Mouse (Mus musculus) macrophage (primary cell): ENCODE measurements around the gene Ager. TPM values are rescaled to one million over a fixed set of nuclear protein-coding genes. Genes with fewer than 3 reads are reported as not detected.

Experiments used
- H3K27ac ChIP-seq: fragments of 350-480 bp; formaldehyde crosslinking; 2 replicates; pipeline ENCODE4 v1.9.0; 2021
- H3K36me3 ChIP-seq: fragments of 350-480 bp; formaldehyde crosslinking; 2 replicates; pipeline ENCODE4 v1.9.0; 2021; ENCODE audit errors: inconsistent target
- H3K4me3 ChIP-seq: fragments of 350-480 bp; formaldehyde crosslinking; 2 replicates; pipeline ENCODE4 v1.9.0; 2021; ENCODE audit errors: inconsistent target
- H3K79me2 ChIP-seq: fragments of 350-480 bp; formaldehyde crosslinking; 2 replicates; pipeline ENCODE4 v1.9.0; 2021; ENCODE audit errors: inconsistent target
- WGBS: methylation state at CpG from one replicate; pipeline ENCODE4 v1.1.7; 2026; ENCODE audit warnings: inconsistent platforms; ENCODE audit not compliant: missing documents; 5-methylcytosine and 5-hydroxymethylcytosine counted together
- polyA plus RNA-seq: library from polyadenylated mRNA; stranded (reverse); fragments of 250-400 nt; gene quantifications from 3 replicates; pipeline ENCODE4 v1.2.4, GENCODE M21; 2018; ENCODE audit warnings: inconsistent platforms

Ager gene
- polyA plus RNA-seq, 1 experiment from 2014 or later: 0.27 TPM

DNA sequence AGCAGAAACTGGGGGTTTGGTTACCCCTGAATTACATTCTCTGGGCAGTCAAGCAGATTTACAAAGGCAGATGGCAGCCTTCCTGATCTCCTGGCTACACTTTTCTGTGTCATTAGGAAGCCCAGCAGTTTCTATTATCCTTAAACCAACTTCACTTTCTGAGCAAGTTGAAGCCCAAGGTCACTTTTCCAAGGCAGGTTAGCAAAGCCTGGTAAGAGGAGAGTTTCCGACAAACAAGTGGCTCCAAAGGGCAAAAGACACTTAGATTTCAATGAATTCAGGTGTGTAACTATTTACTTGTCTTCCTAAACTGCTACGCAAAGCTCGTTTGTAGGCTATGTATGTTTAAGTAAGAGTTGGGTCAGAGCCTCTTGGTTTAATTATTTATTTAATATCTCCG, 45.7 kb downstream of the Ager start:
- Histone ChIP-seq H3K36me3 (no peaks in the 10 kb centered on the region), H3K4me3 (no peak overlapping the region), H3K27ac (peak overlapping the region; percentile 90), H3K79me2 (peaks cover 29% of the 10 kb centered on the region)
- WGBS: 95% methylated on average over 4 of the region's 4 CpGs

DNA sequence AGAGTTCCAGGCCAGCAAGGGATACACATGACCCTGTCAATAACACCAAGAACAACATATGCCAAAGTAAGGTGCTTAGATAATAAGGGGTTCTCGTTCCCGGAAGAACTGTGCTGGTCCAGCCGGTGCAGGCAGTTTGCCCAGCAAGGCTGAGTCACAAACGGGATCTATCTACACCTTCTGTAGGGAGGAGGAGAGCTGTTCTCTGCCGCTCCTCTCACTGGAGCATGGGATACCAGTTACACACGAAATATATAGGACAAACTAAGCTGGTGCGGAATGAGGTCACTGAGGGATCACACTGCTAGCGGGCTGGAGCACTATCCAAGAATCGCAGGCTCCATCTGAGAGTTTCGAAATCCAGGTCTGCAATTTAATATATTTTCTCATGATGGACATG, 46.3 kb downstream of the Ager start:
- Histone ChIP-seq H3K79me2 (peaks cover 34% of the 10 kb centered on the region), H3K4me3 (no peak overlapping the region), H3K27ac (no peak overlapping the region), H3K36me3 (no peaks in the 10 kb centered on the region)
- 85% methylated on average over 10 of the region's 10 CpGs for WGBS

DNA sequence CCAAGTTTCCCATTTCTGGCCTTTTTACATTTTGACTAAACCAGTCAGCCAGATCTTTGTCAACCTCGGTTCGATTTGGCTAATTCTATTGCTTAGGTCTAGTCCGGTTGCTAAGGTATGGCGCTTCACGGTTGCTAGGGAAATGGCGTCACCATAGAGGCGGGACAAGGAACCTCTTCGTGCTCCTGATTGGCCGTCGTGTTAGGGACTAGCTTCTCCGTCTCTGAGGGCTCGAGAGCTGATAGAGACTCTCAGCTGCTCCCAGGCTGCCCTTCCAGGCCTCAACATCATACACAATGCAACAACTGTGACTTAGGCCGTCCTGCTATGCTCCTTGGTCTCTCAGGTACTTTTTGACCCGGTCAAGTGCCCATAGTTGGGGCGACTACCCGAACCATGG, 46.9 kb downstream of the Ager start, which contains the start of gene Fkbpl:
TSS of gene Fkbpl (plus strand) at position 157 of the 400 bp plus-strand sequence.
- Histone ChIP-seq H3K79me2 (peaks cover 35% of the 10 kb centered on the region), H3K27ac (peak within 1 kb of the TSS; percentile 63), H3K36me3 (no peaks in the 10 kb centered on the region; the same call in 1 of the 2 replicates), H3K4me3 (peak within 1 kb of the TSS; percentile 71)
- WGBS: 1% methylated on average over 16 of the region's 16 CpGs

DNA sequence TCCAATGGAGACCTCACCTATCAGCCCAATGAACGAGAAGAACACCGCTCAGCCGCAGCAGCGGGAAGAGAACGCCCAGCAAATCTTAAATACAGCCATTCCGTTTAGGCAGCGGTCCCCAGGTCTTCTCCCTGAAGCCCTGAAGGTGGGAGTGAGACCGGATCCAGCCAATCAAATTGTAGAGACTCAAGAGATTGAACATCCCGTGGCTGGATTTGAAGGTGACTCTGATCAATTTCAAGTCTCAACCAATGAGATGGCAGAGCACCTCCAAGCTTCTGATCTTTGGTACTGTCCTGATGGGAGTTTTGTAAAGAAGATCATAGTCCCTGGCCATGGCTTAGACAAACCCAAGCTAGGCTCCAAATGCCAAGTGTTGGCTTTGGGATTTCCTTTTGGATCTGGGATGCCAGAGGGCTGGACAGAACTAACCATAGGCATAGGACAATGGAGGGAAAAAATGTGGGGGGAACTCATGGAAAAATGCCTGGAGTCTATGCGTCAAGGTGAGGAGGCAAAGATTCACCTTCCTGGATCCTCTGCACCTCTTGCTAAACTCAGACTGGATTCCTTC, 47.7 kb downstream of the Ager start:
- peak overlapping the region; percentile 71 for H3K4me3 ChIP-seq
- peaks cover 5% of the 10 kb centered on the region; the same call in 1 of the 2 replicates for H3K36me3 ChIP-seq
- peak overlapping the region; percentile 63 for H3K27ac ChIP-seq
- H3K79me2 ChIP-seq: peaks cover 35% of the 10 kb centered on the region
- WGBS: 65% methylated on average over 10 of the region's 10 CpGs

DNA sequence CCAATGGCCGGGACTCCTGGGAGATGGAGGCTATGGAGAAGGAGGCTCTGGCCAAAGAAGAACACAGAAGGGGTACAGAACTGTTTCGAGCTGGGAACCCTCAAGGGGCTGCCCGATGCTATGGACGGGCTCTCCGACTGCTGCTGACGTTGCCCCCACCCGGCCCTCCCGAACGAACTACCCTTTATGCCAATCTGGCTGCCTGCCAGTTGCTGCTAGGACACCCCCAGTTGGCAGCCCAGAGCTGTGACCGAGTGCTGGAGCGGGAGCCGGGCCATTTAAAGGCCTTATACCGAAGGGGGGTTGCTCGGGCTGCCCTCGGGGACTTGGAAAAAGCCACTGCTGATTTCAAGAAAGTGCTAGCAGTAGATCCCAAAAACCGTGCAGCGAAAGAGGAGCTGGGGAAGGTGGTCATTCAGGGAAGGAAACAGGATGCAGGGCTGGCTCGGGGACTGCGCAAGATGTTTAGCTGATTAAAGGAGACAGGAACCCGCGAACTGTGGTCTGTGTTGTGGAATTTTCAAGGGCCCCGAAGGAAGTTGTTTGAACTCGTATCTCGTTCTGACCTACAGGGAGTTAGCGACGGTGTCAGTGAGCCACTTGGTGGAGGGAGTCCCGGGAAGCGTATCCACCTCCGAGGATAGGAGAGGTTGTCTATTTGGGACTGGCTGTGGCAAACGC, 48.3 kb downstream of the Ager start:
- Histone ChIP-seq H3K36me3 (peaks cover 12% of the 10 kb centered on the region; the same call in 1 of the 2 replicates), H3K27ac (no peak overlapping the region), H3K4me3 (no peak overlapping the region), H3K79me2 (peaks cover 35% of the 10 kb centered on the region)
- 39% methylated on average over 27 of the region's 30 CpGs for WGBS

DNA sequence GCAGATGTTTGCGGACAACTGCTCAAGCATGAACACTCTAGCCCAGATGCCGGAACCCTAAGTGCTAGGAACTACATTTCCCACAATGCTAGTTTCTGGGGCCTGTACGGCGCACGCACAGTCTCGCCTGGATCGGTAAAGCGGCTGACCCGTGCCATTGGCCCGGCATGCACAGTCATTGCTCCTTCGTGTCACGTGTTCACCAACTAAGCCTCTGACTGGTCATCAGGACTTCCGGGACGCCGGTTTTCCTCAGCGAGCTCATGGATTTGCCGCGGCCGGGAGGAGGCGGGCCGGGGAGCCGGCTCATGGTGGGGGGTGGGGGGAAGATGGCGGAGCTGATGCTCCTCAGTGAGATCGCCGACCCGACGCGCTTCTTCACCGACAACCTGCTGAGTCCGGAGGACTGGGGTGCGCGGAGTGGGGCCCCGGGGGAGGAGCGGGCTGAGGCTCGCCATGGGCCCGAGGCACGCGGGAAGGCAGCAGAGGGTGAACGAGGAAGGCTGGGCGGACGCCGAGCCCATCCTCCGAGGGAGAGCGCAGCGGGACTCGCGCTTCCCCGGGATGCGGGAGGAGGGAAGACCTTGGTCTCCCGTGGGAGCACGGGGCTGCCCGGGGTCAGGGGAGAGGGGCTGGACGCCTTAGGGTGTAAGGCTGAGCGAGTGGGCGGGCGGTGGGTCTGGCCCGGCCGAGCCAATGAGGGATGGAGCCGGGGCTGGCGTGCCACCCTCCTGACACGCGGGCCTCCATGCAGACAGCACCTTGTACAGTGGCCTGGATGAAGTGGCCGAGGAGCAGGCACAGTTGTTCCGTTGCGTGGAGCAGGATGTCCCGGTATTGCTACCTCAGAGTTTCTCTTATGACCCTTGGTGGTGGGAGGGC, 49.5 kb downstream of the Ager start, which contains the start of gene Atf6b:
TSS of gene Atf6b (plus strand) at position 241 of the 882 bp plus-strand sequence.
- H3K4me3 ChIP-seq: peak within 1 kb of the TSS; percentile 38
- 1% methylated on average over 59 of the region's 66 CpGs for WGBS
- no peak within 1 kb of the TSS for H3K27ac ChIP-seq
- peaks cover 35% of the 10 kb centered on the region for H3K79me2 ChIP-seq
- peaks cover 21% of the 10 kb centered on the region; the same call in 1 of the 2 replicates for H3K36me3 ChIP-seq

DNA sequence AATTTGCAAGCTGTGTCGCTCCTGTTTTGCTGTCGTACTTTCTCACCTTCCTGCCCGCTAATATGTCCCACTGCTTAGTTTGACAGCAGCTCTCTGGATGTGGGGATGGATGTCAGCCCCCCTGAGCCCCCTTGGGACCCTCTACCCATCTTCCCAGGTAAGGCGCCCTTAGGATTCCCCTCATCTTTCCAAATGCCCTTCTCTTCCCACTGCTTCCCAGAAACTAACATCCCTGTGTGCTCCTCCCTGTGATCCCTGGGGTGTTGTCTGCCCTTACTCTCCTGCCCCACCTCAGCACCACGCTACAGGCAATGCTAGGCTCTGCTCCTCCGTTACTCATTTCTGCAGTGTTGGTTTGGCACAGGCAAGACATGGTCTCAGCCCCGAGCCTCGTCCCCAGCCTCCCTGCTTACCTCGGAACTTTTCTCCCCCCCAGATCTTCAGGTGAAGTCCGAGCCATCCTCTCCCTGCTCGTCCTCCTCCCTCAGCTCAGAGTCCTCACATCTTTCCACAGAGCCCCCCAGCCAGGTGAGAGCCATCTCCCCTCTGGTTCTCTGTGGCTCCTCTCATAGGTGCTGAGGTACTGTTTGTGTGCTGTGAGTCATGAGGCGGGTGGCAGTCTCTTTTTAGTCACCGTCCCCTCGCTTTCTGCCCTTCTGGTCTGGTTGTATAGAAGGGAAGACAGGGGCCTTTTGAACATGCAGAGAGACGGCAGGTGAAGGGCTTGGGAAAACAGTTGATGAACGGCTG, 50.7 kb downstream of the Ager start:
- Histone ChIP-seq H3K4me3 (peak overlapping the region; percentile 38; the same call in 1 of the 2 replicates), H3K36me3 (peaks cover 32% of the 10 kb centered on the region; the same call in 1 of the 2 replicates), H3K27ac (no peak overlapping the region), H3K79me2 (peaks cover 35% of the 10 kb centered on the region)
- 91% methylated on average over 15 of the region's 16 CpGs for WGBS

DNA sequence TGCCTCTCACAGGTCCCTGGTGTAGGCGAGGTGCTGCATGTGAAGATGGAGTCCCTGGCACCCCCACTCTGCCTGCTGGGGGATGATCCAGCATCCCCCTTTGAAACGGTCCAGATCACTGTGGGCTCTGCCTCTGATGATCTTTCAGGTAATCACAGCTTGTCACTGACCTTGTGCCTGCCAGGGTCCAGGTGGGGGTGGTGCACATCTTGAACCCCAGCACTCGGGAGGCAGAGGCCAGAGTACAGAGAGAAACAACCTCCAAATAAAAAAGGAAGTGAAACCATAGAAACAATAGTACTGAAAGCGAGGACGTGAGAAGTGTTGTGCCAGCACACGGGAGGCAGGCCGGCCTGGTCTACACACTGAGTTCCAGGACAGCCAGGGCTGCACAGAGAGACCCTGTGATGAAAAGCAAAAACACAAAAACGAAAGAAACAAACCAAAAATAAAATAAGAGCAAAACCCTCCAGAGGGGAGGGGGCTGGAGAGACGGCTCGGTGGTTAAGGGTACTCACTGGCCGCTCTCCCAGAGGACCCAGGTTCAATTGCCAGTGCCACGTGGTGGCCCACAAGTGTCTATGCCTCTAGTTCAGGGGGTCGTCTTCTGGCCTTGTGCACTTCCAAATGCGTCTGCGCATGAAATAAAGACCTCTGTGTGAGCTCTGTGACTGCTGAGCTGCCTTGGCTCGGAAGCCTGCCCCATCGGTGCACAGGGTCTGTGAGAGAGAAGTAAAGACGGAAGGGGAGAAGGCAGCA, 51.6 kb downstream of the Ager start:
- peaks cover 35% of the 10 kb centered on the region for H3K79me2 ChIP-seq
- H3K27ac ChIP-seq: no peak overlapping the region
- no peak overlapping the region for H3K4me3 ChIP-seq
- H3K36me3 ChIP-seq: peaks cover 39% of the 10 kb centered on the region; the same call in 1 of the 2 replicates
- 49% methylated on average over 18 of the region's 18 CpGs for WGBS

Other genes with a start within 250 kb of the Ager start
- gene Btnl2, start 243.0 kb upstream of the Ager start, polyA plus RNA-seq: 0.12 to 0.34 TPM (median 0.14 TPM) in 3 replicates
- not detected in 3 replicates for gene Btnl1, start 220.7 kb upstream of the Ager start, polyA plus RNA-seq
- 0.40 TPM in 1 of 3 replicates, not detected in the others for gene BC051142, start 199.0 kb upstream of the Ager start, polyA plus RNA-seq
- gene Btnl4, start 120.5 kb upstream of the Ager start, polyA plus RNA-seq: 0.16 TPM in 1 of 3 replicates, not detected in the others
- gene Btnl6, start 80.5 kb upstream of the Ager start, polyA plus RNA-seq: 0.09 to 0.27 TPM in 2 of 3 replicates, not detected in the other
- 0.08 to 0.30 TPM (median 0.11 TPM) in 3 replicates for gene Notch4, start 33.6 kb upstream of the Ager start, polyA plus RNA-seq
- gene Gpsm3, start 8.1 kb upstream of the Ager start, polyA plus RNA-seq: 124 to 167 TPM (median 152 TPM) in 3 replicates
- 44.7 to 64.2 TPM (median 45.7 TPM) in 3 replicates for gene Pbx2, start 6.6 kb upstream of the Ager start, polyA plus RNA-seq
- gene Rnf5, start 5.8 kb downstream of the Ager start, polyA plus RNA-seq: 45.1 to 50.3 TPM (median 47.5 TPM) in 3 replicates
- 67.5 to 77.3 TPM (median 76.0 TPM) in 3 replicates for gene Agpat1, start 6.4 kb downstream of the Ager start, polyA plus RNA-seq
- gene Egfl8, start 18.1 kb downstream of the Ager start, polyA plus RNA-seq: 0.14 to 0.69 TPM (median 0.28 TPM) in 3 replicates
- 71.0 to 95.1 TPM (median 79.6 TPM) in 3 replicates for gene Ppt2, start 30.6 kb downstream of the Ager start, polyA plus RNA-seq
- 0.16 to 0.25 TPM in 2 of 3 replicates, not detected in the other for gene Prrt1, start 31.7 kb downstream of the Ager start, polyA plus RNA-seq
- gene Fkbpl, start 46.9 kb downstream of the Ager start, polyA plus RNA-seq: 12.5 to 24.4 TPM (median 15.0 TPM) in 3 replicates
- gene Atf6b, start 49.3 kb downstream of the Ager start, polyA plus RNA-seq: 31.4 to 62.2 TPM (median 57.9 TPM) in 3 replicates
- gene Tnxb, start 72.7 kb downstream of the Ager start, polyA plus RNA-seq: not detected in 3 replicates
- 0.21 to 1.4 TPM (median 0.32 TPM) in 3 replicates for gene C4b, start 146.0 kb downstream of the Ager start, polyA plus RNA-seq
- gene Cyp21a1, start 206.7 kb downstream of the Ager start, polyA plus RNA-seq: not detected in 3 replicates
- 23.5 to 36.5 TPM (median 28.1 TPM) in 3 replicates for gene Stk19, start 239.1 kb downstream of the Ager start, polyA plus RNA-seq
- gene Dxo, start 239.2 kb downstream of the Ager start, polyA plus RNA-seq: 13.6 to 19.8 TPM (median 15.8 TPM) in 3 replicates